Mouse (Mus musculus) telencephalon, adult 2 months (tissue): ENCODE measurements around the gene Gm9733.
"Not testable (repeated sequence)": the region's sequence is repeated elsewhere in the genome, so short reads cannot be mapped to it uniquely, and the experiment has no call there.

Experiments used
- DNase-seq: peaks from one replicate; pipeline ENCODE4 v3.0.0-alpha.2; 2011; ENCODE audit warnings: low read depth, low spot score

Gene Gm9733

GRCm38 (mm10) chr3:15332063-15332462 lies at the start of gene Gm9733:
Gene Gm9733 (minus strand): TSS chr3:15332302.
- DNase-seq, result no peak

- not testable (repeated sequence) for DNase-seq
These were observed 23.6 kb upstream of the Gm9733 start for GRCm38 (mm10) chr3:15355690-15356089.

GRCm38 (mm10) chr3:15350318-15350717 lies 18.2 kb upstream of the Gm9733 start:
- DNase-seq, result not testable (repeated sequence)

- not testable (repeated sequence) for DNase-seq
These were observed 13.5 kb upstream of the Gm9733 start for GRCm38 (mm10) chr3:15345606-15346005.

- no peak for DNase-seq
These were observed 8.2 kb upstream of the Gm9733 start for GRCm38 (mm10) chr3:15340287-15340686.

- no peak for DNase-seq
These were observed 2.1 kb upstream of the Gm9733 start for GRCm38 (mm10) chr3:15334182-15334581.

- DNase-seq, result no peak
These were observed 557 bp downstream of the Gm9733 start for GRCm38 (mm10) chr3:15331545-15331944.

GRCm38 (mm10) chr3:15329549-15329948 lies 2.6 kb downstream of the Gm9733 start:
- no peak for DNase-seq

- no peak for DNase-seq
These were observed 47.4 kb downstream of the Gm9733 start for GRCm38 (mm10) chr3:15284424-15285328.

- no peak for DNase-seq
These were observed 56.1 kb downstream of the Gm9733 start for GRCm38 (mm10) chr3:15275899-15276526.

- DNase-seq, result peak; percentile 18
These were observed 67.7 kb downstream of the Gm9733 start for GRCm38 (mm10) chr3:15264450-15264849.

GRCm38 (mm10) chr3:15255726-15256125 lies 76.4 kb downstream of the Gm9733 start:
- no peak for DNase-seq
